Comparison of ENCODE assay signal across 16 mouse cellular contexts in the genomic region with DNA sequence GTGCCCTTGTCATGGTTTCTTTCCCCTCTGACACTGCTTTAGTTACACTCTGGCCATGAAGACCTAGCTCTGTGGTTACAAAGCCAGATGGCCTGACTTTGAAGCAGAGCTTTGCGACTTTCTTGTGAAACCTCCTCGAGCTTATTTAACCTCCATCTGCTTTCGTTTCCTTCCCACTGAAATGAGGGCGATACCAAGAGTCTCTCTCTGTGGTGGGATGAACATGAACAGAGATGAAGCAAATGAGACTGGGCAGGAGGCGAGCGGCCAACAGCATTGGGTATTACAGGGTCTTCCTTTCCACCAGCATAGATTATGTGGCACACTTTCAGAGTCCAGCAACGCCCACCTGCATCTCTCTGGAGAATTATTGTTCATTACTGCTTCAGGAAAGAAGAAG. TPM values are rescaled to one million over a fixed set of nuclear protein-coding genes. Genes with fewer than 3 reads are reported as not detected.
A peak's percentile ranks its signal among the peaks of the same experiment; 100 is the strongest.
DNase-seq lines count a peak whose midpoint lies in the region; ATAC-seq and TF ChIP-seq lines count a peak whose summit lies in the region.
"Had no signal": no experiment of that assay in that cellular context is flagged by ENCODE, and none has a peak within 500 bp of the region (broad histone marks: within the 10 kb centered on the region; RNA-seq: fewer than 3 reads in every experiment).

No protein-coding gene starts in this region.

- H3K4me2 ChIP-seq in heart, embryonic 11.5 days: no peak overlapping the region
- H3K4me2 ChIP-seq: neural tube, embryonic 15.5 days; stomach, embryonic 15.5 days had no signal

- H3K9ac ChIP-seq in heart, embryonic 11.5 days (ENCODE audit: low read depth, low read length): no peak overlapping the region
- H3K9ac ChIP-seq: forebrain, postnatal 0 days; neural tube, embryonic 15.5 days; stomach, embryonic 15.5 days had no signal

- 78% methylated on average over 7 of the region's 7 CpGs for WGBS in heart, embryonic 11.5 days (ENCODE audit: insufficient replicate concordance)
- WGBS in bone marrow, adult 2 months: 3% methylated on average over 7 of the region's 7 CpGs

- H3K4me1 ChIP-seq in heart, embryonic 11.5 days (ENCODE audit: control insufficient read depth, insufficient read depth, low read length): peaks cover 12% of the 10 kb centered on the region
- peaks cover 1% of the 10 kb centered on the region for H3K4me1 ChIP-seq in bone marrow, adult 2 months (ENCODE audit: control insufficient read depth, insufficient read depth, low read length)
- H3K4me1 ChIP-seq: neural tube, embryonic 15.5 days; stomach, embryonic 15.5 days had no signal

- H3K27me3 ChIP-seq in heart, embryonic 11.5 days (ENCODE audit: control insufficient read depth, insufficient read depth, low read length): no peaks in the 10 kb centered on the region
- H3K27me3 ChIP-seq: neural tube, embryonic 15.5 days; stomach, embryonic 15.5 days had no signal

- H3K27ac ChIP-seq in heart, embryonic 11.5 days (ENCODE audit: low read depth, low read length): peak overlapping the region; percentile 6; the same call in 1 of the 2 replicates
- peak overlapping the region; percentile 47; the same call in 1 of the 2 replicates for H3K27ac ChIP-seq in left cerebral cortex, adult 2 months
- peak overlapping the region; percentile 29; the same call in 1 of the 2 replicates for H3K27ac ChIP-seq in bone marrow, adult 2 months (ENCODE audit: control insufficient read depth, insufficient read depth, low read depth, low read length, poor library complexity)
- H3K27ac ChIP-seq: neural tube, embryonic 15.5 days; stomach, embryonic 15.5 days had no signal

- intact Hi-C loops in heart, postnatal 25 days (cut with DNase I): loop anchor here (2.0 kb wide), 1 partner anchor 15 kb away; no protein-coding TSS in a partner anchor
- intact Hi-C loops in left cerebral cortex, adult 2 months (cut with DNase I): no loop called here
- intact Hi-C loops in left cerebral cortex, postnatal 36 days (cut with DNase I): no loop called here

- H3K36me3 ChIP-seq in heart, embryonic 11.5 days (ENCODE audit: control insufficient read depth, insufficient read depth, low read length): no peaks in the 10 kb centered on the region
- H3K36me3 ChIP-seq: neural tube, embryonic 15.5 days; stomach, embryonic 15.5 days had no signal

- H3K9me3 ChIP-seq in heart, embryonic 11.5 days (replicated peaks; ENCODE audit: control insufficient read depth, low read length): no peaks in the 10 kb centered on the region
- H3K9me3 ChIP-seq: neural tube, embryonic 15.5 days; stomach, embryonic 15.5 days had no signal

- TF ChIP-seq POLR2A in bone marrow, adult 2 months (IDR thresholded peaks at IDR 0.05; ENCODE audit: borderline replicate concordance, control insufficient read depth, low read depth, low read length): no peak

- no peak for TF ChIP-seq CTCF in left cerebral cortex, adult 2 months (IDR thresholded peaks at IDR 0.05)
- no peak for TF ChIP-seq CTCF in bone marrow, adult 2 months (IDR thresholded peaks at IDR 0.05; ENCODE audit: control insufficient read depth, insufficient read depth, low read length)

- DNase-seq in heart, postnatal 25 days (ENCODE audit: low spot score): no peak
- DNase-seq in left cerebral cortex, adult 2 months (ENCODE audit: extremely low spot score in 1 of 2, low spot score in 2 of 2): no peak
- no peak for DNase-seq in left cerebral cortex, postnatal 36 days (ENCODE audit: low spot score in 2 of 2)
- no peak for DNase-seq in urinary bladder, postnatal 25 days (ENCODE audit: low spot score)
- no peak for DNase-seq in thymus, postnatal 36 days
- DNase-seq: forebrain, postnatal 0 days; kidney, postnatal 14 days; lung, postnatal 36 days; right cerebral cortex, postnatal 25 days; thymus, postnatal 25 days had no signal

- no peak for ATAC-seq in heart, embryonic 11.5 days (replicated peaks; ENCODE audit: insufficient number of reproducible peaks, low FRiP score, low TSS enrichment)
- ATAC-seq in megakaryocyte progenitor cell, adult 5-6 weeks (replicated peaks; ENCODE audit: poor library complexity): peak; percentile 86
- ATAC-seq: forebrain, postnatal 0 days; inflammation-experienced regulatory T-cells, adult 6 months had no signal

- H3K4me3 ChIP-seq in heart, embryonic 11.5 days (ENCODE audit: low read depth, low read length): no peak overlapping the region
- no peak overlapping the region for H3K4me3 ChIP-seq in left cerebral cortex, adult 2 months
- peak overlapping the region; percentile 5 for H3K4me3 ChIP-seq in bone marrow, adult 2 months (replicated peaks; ENCODE audit: control insufficient read depth, low read depth, low read length)
- H3K4me3 ChIP-seq: neural tube, embryonic 15.5 days; stomach, embryonic 15.5 days had no signal

RNA-seq across cellular contexts. Expression of a gene that starts 15.8 kb away (rescaled TPM):
- polyA plus RNA-seq in heart, embryonic 11.5 days (2014; fragmentation: Nextera tagmentation; extraction: Ambion mirVana): 9.8 and 10.9 TPM in 2 replicates
- total RNA-seq in heart, postnatal 25 days (2021): 10 to 100 TPM; 17.1 to 17.6 TPM
- total RNA-seq in left cerebral cortex, adult 2 months (2021): 100 to 1,000 TPM; 164 to 174 TPM
- 100 to 1,000 TPM; 121 to 162 TPM for total RNA-seq in left cerebral cortex, postnatal 36 days (2021)
- polyA plus RNA-seq in bone marrow, adult 2 months (2011; ENCODE audit: insufficient read depth, insufficient read length, low replicate concordance, missing spikeins): 3.2 and 5.6 TPM in 2 replicates
- total RNA-seq in megakaryocyte progenitor cell, adult 5-6 weeks (2015): 18.0 and 21.3 TPM in 2 replicates
- 16.9 and 23.3 TPM in 2 replicates for total RNA-seq in megakaryocyte progenitor cell, adult 5-6 weeks (2017)

Comparison
In these comparisons a context has a peak if more than half of its experiments do, and no peak if none do; other contexts are left out.
1. RNA of a gene that starts 15.8 kb away (total RNA-seq): 164 to 174 TPM in left cerebral cortex, adult 2 months and 121 to 162 TPM in left cerebral cortex, postnatal 36 days; 16.9 to 23.3 TPM in megakaryocyte progenitor cell, adult 5-6 weeks and 17.1 to 17.6 TPM in heart, postnatal 25 days; every median in the first group is over 4 times any median in the second.
2. Peak in every context shown above with its lines, with median percentiles within 50 percentile points of each other: H3K27ac ChIP-seq.